Mouse (Mus musculus): ENCODE data around the gene Atp5l. TPM values are rescaled to one million over a fixed set of nuclear protein-coding genes. Genes with fewer than 3 reads are reported as not detected.

Gene Atp5l
- polyA plus RNA-seq, 1 experiment, result 150 TPM

DNA sequence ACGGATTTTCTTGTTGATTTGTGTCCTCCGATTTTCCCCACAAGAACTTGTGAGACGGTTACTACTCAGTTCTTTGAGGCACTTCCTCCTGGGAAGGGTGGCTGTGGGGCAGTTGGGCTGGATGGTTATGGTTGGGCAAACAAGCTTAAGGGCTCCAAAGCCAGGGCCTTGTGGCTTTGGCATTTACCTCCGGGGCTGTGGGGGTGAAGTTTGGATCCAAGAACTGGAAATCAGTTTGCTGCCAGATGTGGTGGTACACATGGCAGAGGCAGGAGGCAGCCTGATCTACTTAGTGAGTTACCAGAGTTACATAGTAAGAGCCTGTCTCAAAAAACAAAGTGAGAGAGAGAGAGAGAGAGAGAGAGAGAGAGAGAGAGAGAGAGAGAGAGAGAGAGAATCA lies 16.7 kb downstream of the Atp5l start:
- 72% methylated on average over 4 of the region's 4 CpGs for WGBS
- DNase-seq, result no peak
- no peak for TF ChIP-seq POLR2A (IDR thresholded peaks at IDR 0.05; ENCODE audit: borderline replicate concordance, extremely low read depth, low read depth, low read length)
- no peak for TF ChIP-seq CTCF (IDR thresholded peaks at IDR 0.05; ENCODE audit: insufficient read depth, low read length)
- peaks cover 4% of the 10 kb centered on the region; the same call in 1 of the 2 replicates for H3K4me1 ChIP-seq (ENCODE audit: control insufficient read depth, insufficient read depth, low read length)
- H3K4me3 ChIP-seq (replicated peaks; ENCODE audit: extremely low read depth, low read depth, low read length), result no peak overlapping the region

DNA sequence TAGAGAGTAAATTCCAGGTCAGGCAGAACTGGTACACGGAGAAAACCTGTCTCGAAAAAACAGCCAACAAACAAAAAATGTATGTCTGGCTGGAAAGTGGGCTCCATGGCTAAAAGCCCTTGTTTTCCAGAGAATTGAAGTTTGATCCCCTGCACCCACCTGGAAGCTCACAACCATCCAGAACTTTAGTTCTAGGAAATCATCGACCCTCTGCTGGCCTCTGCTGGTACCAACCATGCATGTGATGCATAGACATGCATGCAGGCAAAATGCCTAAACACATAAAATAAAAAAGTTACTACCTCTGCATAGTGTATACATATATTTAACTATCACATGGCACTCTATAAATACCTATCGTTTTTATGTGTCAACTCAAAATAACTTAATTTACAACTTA lies 20.1 kb downstream of the Atp5l start:
- 66% methylated on average over 4 of the region's 4 CpGs for WGBS
- DNase-seq, result no peak
- TF ChIP-seq CTCF (IDR thresholded peaks at IDR 0.05; ENCODE audit: insufficient read depth, low read length), result 0 out of 2 replicates have a peak, but pooled peaks have one; percentile 14
- no peak for TF ChIP-seq POLR2A (IDR thresholded peaks at IDR 0.05; ENCODE audit: borderline replicate concordance, extremely low read depth, low read depth, low read length)

GRCm38 (mm10) chr9:44899716-44900115 lies 20.8 kb downstream of the Atp5l start:
- DNase-seq, result no peak
- no peak overlapping the region for H3K4me3 ChIP-seq (replicated peaks; ENCODE audit: extremely low read depth, low read depth, low read length)
- 63% methylated on average over 3 of the region's 3 CpGs for WGBS
- no peak for TF ChIP-seq CTCF (IDR thresholded peaks at IDR 0.05; ENCODE audit: insufficient read depth, low read length)
- no peak for TF ChIP-seq POLR2A (IDR thresholded peaks at IDR 0.05; ENCODE audit: borderline replicate concordance, extremely low read depth, low read depth, low read length)
- H3K4me1 ChIP-seq (ENCODE audit: control insufficient read depth, insufficient read depth, low read length), result peaks cover under 1% of the 10 kb centered on the region; the same call in 1 of the 2 replicates

More for the DNA sequence above, 20.1 kb downstream of the Atp5l start:
- Histone ChIP-seq H3K4me3 (replicated peaks; ENCODE audit: extremely low read depth, low read depth, low read length) (no peak overlapping the region), H3K4me1 (ENCODE audit: control insufficient read depth, insufficient read depth, low read length) (peaks cover 4% of the 10 kb centered on the region; the same call in 1 of the 2 replicates)

- Histone ChIP-seq H3K4me1 (ENCODE audit: control insufficient read depth, insufficient read depth, low read length) (no peaks in the 10 kb centered on the region), H3K4me3 (replicated peaks; ENCODE audit: extremely low read depth, low read depth, low read length) (no peak overlapping the region)
- DNase-seq, result no peak
- 57% methylated on average over 4 of the region's 4 CpGs for WGBS
- TF ChIP-seq CTCF (IDR thresholded peaks at IDR 0.05; ENCODE audit: insufficient read depth, low read length) (no peak), POLR2A (IDR thresholded peaks at IDR 0.05; ENCODE audit: borderline replicate concordance, extremely low read depth, low read depth, low read length) (no peak)
Observed at GRCm38 (mm10) chr9:44897024-44897423, 23.5 kb downstream of the Atp5l start.

- TF ChIP-seq CTCF (IDR thresholded peaks at IDR 0.05; ENCODE audit: insufficient read depth, low read length), result no peak
- no peak for TF ChIP-seq POLR2A (IDR thresholded peaks at IDR 0.05; ENCODE audit: borderline replicate concordance, extremely low read depth, low read depth, low read length)
- no peaks in the 10 kb centered on the region for H3K4me1 ChIP-seq (ENCODE audit: control insufficient read depth, insufficient read depth, low read length)
- no peak for DNase-seq
- H3K4me3 ChIP-seq (replicated peaks; ENCODE audit: extremely low read depth, low read depth, low read length), result no peak overlapping the region
- WGBS, result 54% methylated on average over 3 of the region's 3 CpGs
Observed at GRCm38 (mm10) chr9:44892664-44893063, 27.9 kb downstream of the Atp5l start.

GRCm38 (mm10) chr9:44891210-44891609 lies 29.3 kb downstream of the Atp5l start:
- DNase-seq, result no peak
- 85% methylated on average over 6 of the region's 6 CpGs for WGBS
- TF ChIP-seq POLR2A (IDR thresholded peaks at IDR 0.05; ENCODE audit: borderline replicate concordance, extremely low read depth, low read depth, low read length) (no peak), CTCF (IDR thresholded peaks at IDR 0.05; ENCODE audit: insufficient read depth, low read length) (no peak)
- no peaks in the 10 kb centered on the region for H3K4me1 ChIP-seq (ENCODE audit: control insufficient read depth, insufficient read depth, low read length)
- no peak overlapping the region for H3K4me3 ChIP-seq (replicated peaks; ENCODE audit: extremely low read depth, low read depth, low read length)

- H3K4me3 ChIP-seq (replicated peaks; ENCODE audit: extremely low read depth, low read depth, low read length), result no peak overlapping the region
- H3K4me1 ChIP-seq (ENCODE audit: control insufficient read depth, insufficient read depth, low read length), result no peaks in the 10 kb centered on the region
- WGBS, result 43% methylated on average over 2 of the region's 2 CpGs
- TF ChIP-seq POLR2A (IDR thresholded peaks at IDR 0.05; ENCODE audit: borderline replicate concordance, extremely low read depth, low read depth, low read length) (no peak), CTCF (IDR thresholded peaks at IDR 0.05; ENCODE audit: insufficient read depth, low read length) (no peak)
- DNase-seq, result no peak
Observed at GRCm38 (mm10) chr9:44890122-44890521, 30.4 kb downstream of the Atp5l start.

GRCm38 (mm10) chr9:44888114-44888624 lies 32.4 kb downstream of the Atp5l start:
- TF ChIP-seq POLR2A (IDR thresholded peaks at IDR 0.05; ENCODE audit: borderline replicate concordance, extremely low read depth, low read depth, low read length) (no peak), CTCF (IDR thresholded peaks at IDR 0.05; ENCODE audit: insufficient read depth, low read length) (no peak)
- DNase-seq, result no peak
- WGBS, result 80% methylated on average over 7 of the region's 7 CpGs
- Histone ChIP-seq H3K4me1 (ENCODE audit: control insufficient read depth, insufficient read depth, low read length) (no peaks in the 10 kb centered on the region), H3K4me3 (replicated peaks; ENCODE audit: extremely low read depth, low read depth, low read length) (no peak overlapping the region)

- TF ChIP-seq POLR2A (IDR thresholded peaks at IDR 0.05; ENCODE audit: borderline replicate concordance, extremely low read depth, low read depth, low read length), result no peak
- no peak for TF ChIP-seq CTCF (IDR thresholded peaks at IDR 0.05; ENCODE audit: insufficient read depth, low read length)
- under 1% methylated on average over 21 of the region's 21 CpGs for WGBS
- DNase-seq, result no peak
- H3K4me3 ChIP-seq (replicated peaks; ENCODE audit: extremely low read depth, low read depth, low read length), result peak overlapping the region; percentile 19
- peaks cover 8% of the 10 kb centered on the region for H3K4me1 ChIP-seq (ENCODE audit: control insufficient read depth, insufficient read depth, low read length)
Observed at GRCm38 (mm10) chr9:44882981-44883569, 37.5 kb downstream of the Atp5l start.

DNA sequence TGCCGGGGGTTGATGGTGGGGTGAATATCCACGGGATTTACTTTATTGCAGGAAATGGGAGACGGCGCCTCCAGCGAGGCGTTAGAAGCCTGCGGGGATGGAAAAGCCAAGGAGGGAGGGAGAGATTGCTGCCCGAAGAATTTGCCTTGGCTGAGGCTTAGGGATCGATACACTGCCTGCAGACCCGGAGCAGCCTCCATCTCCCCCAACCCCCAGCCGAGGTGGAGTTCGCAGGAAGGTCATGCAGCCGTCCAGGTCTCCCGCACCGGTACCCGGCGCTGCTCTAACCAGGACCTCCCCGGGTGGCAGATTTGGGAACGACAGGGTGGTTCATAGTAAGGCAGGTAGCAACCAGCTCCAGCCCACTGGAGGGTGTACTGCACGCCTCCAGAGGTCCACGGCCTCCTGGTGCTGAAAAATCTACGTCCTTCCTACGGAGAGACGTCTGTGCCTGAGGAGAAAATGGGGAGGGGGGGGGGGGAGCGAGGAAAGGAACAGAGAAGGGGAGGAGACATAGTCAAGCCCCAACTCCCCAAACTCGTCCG lies 38.0 kb downstream of the Atp5l start:
- peak overlapping the region; percentile 68 for H3K4me3 ChIP-seq (replicated peaks; ENCODE audit: extremely low read depth, low read depth, low read length)
- peaks cover 12% of the 10 kb centered on the region for H3K4me1 ChIP-seq (ENCODE audit: control insufficient read depth, insufficient read depth, low read length)
- WGBS, result 0% methylated on average over 26 of the region's 27 CpGs
- TF ChIP-seq CTCF (IDR thresholded peaks at IDR 0.05; ENCODE audit: insufficient read depth, low read length) (no peak), POLR2A (IDR thresholded peaks at IDR 0.05; ENCODE audit: borderline replicate concordance, extremely low read depth, low read depth, low read length) (no peak)
- peak; percentile 32 for DNase-seq

Data from lung, adult 2 months (tissue).